Mouse (Mus musculus) stomach, embryonic 15.5 days (tissue): ENCODE measurements around the gene Defa23. TPM values are rescaled to one million over a fixed set of nuclear protein-coding genes. Genes with fewer than 3 reads are reported as not detected.
"Not testable (repeated sequence)": the region's sequence is repeated elsewhere in the genome, so short reads cannot be mapped to it uniquely, and the experiment has no call there.

ENCODE experiments used
- ATAC-seq: fragments of 200-750 bp; cut with Nextera tagmentation; 2 replicates; pipeline ENCODE4 v1.8.0; 2017; ENCODE audit warnings: low read depth, moderate number of reproducible peaks, moderate TSS enrichment; ENCODE audit not compliant: insufficient read depth, low FRiP score
- H3K27ac ChIP-seq: fragments of 300-500 bp; sonication (generic); 2 replicates; pipeline ENCODE4 v1.5.1; 2015; ENCODE audit warnings: mild to moderate bottlenecking, inconsistent platforms
- H3K27me3 ChIP-seq: fragments of 300-500 bp; sonication (generic); replicated peaks from 2 replicates; pipeline ENCODE4 v1.6.1; 2015; ENCODE audit warnings: inconsistent platforms
- H3K36me3 ChIP-seq: fragments of 300-500 bp; sonication (generic); 2 replicates; pipeline ENCODE4 v1.6.1; 2015; ENCODE audit warnings: inconsistent platforms
- H3K4me1 ChIP-seq: fragments of 300-500 bp; sonication (generic); 2 replicates; pipeline ENCODE4 v1.6.1; 2015; ENCODE audit warnings: inconsistent platforms
- H3K4me2 ChIP-seq: fragments of 300-500 bp; sonication (generic); 2 replicates; pipeline ENCODE4 v1.6.1; 2015; ENCODE audit warnings: mild to moderate bottlenecking, inconsistent platforms
- H3K4me3 ChIP-seq: fragments of 300-500 bp; sonication (generic); replicated peaks from 2 replicates; pipeline ENCODE4 v1.5.1; 2015; ENCODE audit warnings: inconsistent platforms
- H3K9ac ChIP-seq: fragments of 300-500 bp; sonication (generic); 2 replicates; pipeline ENCODE4 v1.6.1; 2015; ENCODE audit warnings: inconsistent platforms
- H3K9me3 ChIP-seq: fragments of 300-500 bp; sonication (generic); 2 replicates; pipeline ENCODE4 v1.6.1; 2016; ENCODE audit warnings: inconsistent platforms
- WGBS: fragments of 180-500 bp; shearing (Covaris S2); methylation state at CpG from one replicate; pipeline ENCODE4 v1.1.7; 2015; 5-methylcytosine and 5-hydroxymethylcytosine counted together
- polyA plus RNA-seq: library from polyadenylated mRNA; unstranded; fragments of >200 nt; fragmentation: Nextera tagmentation; extraction: Ambion mirVana; gene quantifications from 2 replicates; pipeline ENCODE4 v1.2.1, GENCODE M21; 2015

Defa23 gene
- polyA plus RNA-seq, result not detected in 2 replicates

DNA sequence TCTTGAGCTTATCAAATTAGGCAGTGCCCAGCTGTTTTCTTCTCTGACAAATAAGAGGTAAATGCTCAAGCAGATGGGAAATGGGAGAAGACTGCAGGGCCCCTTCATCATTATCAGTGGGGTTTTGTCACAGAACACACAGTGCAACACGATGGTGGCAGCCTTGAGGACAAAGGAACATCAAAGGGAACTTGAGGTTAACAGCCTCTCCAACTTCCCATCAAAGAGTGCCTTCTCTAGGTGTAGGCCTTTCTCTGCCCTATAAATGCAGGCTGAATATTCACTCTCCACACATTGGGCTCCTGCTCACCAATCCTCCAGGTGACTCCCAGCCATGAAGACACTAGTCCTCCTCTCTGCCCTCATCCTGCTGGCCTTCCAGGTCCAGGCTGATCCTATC is at the start of gene Defa23:
Gene Defa23 (plus strand): TSS at position 301 of the 400 bp plus-strand sequence.
- not testable (repeated sequence) for H3K27ac ChIP-seq, ATAC-seq, H3K9me3 ChIP-seq, H3K27me3 ChIP-seq, H3K4me3 ChIP-seq, H3K4me1 ChIP-seq, H3K9ac ChIP-seq, H3K36me3 ChIP-seq, H3K4me2 ChIP-seq
- WGBS, result no CpG with 5 or more reads among the region's 1 CpGs

DNA sequence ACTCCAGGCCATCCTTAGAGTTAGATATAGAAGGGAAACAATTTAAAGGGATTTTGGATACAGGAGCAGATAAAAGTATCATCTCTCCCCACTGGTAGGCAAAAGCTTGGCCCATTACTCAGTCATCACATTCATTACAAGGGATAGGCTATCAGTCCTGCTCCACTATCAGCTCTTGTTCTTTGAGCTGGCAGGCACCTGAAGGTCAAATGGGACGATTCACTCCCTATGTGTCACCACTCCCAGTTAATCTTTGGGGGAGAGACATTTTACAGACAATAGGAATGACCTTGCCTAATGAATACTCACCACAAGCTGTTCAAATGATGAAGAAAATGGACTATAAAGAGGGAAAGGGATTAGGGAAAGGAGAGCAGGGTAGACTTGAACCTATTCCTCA is 48.0 kb upstream of the Defa23 start:
- Histone ChIP-seq H3K4me2 (no peak overlapping the region), H3K4me1 (no peaks in the 10 kb centered on the region), H3K9ac (no peak overlapping the region), H3K9me3 (no peaks in the 10 kb centered on the region), H3K36me3 (no peaks in the 10 kb centered on the region), H3K27ac (no peak overlapping the region), H3K4me3 (no peak overlapping the region), H3K27me3 (no peaks in the 10 kb centered on the region)
- WGBS, result 23% methylated on average over 1 of the region's 1 CpGs
- ATAC-seq, result no peak

DNA sequence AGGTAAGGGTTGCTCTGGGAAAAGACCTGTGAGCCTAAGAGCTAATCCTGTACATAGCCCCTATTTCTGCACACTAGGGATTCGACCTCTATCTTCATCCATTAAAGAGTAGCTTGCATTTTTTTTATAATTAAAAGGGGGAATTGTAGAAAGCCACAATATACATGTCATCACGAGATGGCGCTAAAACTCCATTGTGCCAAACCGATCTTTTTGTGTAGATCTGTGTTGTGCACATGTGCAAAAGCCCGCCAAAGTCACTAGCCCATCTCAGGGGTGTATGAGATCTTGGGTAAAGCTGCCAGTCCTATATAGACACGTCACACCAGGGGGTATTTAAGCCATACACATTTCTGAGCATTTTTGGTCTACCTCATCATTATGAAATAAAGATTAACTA is 46.3 kb upstream of the Defa23 start:
- H3K9me3 ChIP-seq, ATAC-seq, H3K4me3 ChIP-seq, H3K9ac ChIP-seq, H3K4me1 ChIP-seq, H3K4me2 ChIP-seq, H3K27ac ChIP-seq, H3K36me3 ChIP-seq, H3K27me3 ChIP-seq: not testable (repeated sequence)
- 47% methylated on average over 6 of the region's 6 CpGs for WGBS

DNA sequence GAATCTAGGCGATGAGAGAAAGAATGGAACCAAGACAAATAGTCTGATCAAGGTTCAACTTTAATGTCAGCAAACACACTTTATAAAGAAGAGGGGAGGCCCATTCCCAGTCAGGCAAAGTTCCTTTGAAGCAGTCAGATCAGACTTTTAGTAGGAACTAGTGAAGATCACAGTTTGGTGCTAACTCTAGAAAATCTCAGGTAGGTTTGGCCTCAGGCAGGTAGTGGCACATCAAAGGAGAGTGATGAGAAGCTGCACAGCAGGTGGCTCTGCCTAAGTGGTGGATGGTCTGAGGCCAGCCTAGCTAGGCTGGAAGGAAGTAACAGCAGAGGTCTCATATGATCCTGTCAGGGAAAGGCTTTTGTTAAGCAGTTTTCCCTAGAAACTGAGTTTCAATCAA is 44.3 kb upstream of the Defa23 start:
- H3K9ac ChIP-seq, H3K27ac ChIP-seq, ATAC-seq, H3K36me3 ChIP-seq, H3K4me3 ChIP-seq, H3K27me3 ChIP-seq, H3K4me2 ChIP-seq, H3K4me1 ChIP-seq, H3K9me3 ChIP-seq: not testable (repeated sequence)
- 50% methylated on average over 1 of the region's 1 CpGs for WGBS

DNA sequence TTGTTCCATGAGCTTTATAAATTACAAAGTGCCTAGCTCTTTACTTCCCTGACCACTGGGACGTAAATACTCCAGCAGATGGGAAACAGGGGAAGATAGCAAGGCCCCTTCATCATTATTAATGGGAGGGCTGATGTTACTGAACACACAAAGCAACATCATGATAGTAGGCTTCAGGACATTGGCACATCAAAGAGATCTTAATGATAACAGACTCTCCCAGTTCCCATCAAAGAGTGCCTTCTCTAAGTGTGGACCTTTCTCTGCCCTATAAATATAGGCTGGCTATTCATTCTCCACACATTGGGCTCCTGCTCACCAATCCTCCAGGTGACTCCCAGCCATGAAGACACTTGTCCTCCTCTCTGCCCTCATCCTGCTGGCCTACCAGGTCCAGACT is 29.6 kb upstream of the Defa23 start, which contains the start of gene Defa21:
Gene Defa21 (plus strand): TSS at position 301 of the 400 bp plus-strand sequence.
- not testable (repeated sequence) for H3K4me1 ChIP-seq, H3K27ac ChIP-seq, H3K36me3 ChIP-seq, H3K9me3 ChIP-seq, H3K27me3 ChIP-seq, H3K4me3 ChIP-seq, H3K4me2 ChIP-seq, ATAC-seq, H3K9ac ChIP-seq
- no CpG with 5 or more reads among the region's 1 CpGs for WGBS

DNA sequence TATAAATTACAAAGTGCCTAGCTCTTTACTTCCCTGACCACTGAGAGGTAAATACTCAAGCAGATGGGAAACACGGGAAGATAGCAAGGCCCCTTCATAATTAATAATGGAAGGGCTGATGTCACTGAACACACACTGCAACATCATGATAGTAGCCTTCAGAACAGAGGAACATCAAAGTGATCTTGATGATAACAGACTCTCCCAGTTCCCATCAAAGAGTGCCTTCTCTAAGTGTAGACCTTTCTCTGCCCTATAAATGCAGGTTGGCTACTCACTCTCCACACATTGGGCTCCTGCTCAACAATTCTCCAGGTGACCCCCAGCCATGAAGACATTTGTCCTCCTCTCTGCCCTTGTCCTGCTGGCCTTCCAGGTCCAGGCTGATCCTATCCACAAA is 9.9 kb downstream of the Defa23 start, which contains the start of gene Defa35:
Gene Defa35 (plus strand): TSS at position 301 of the 400 bp plus-strand sequence.
- not testable (repeated sequence) for H3K36me3 ChIP-seq, H3K27me3 ChIP-seq, H3K27ac ChIP-seq, ATAC-seq, H3K4me2 ChIP-seq, H3K4me1 ChIP-seq, H3K4me3 ChIP-seq, H3K9ac ChIP-seq, H3K9me3 ChIP-seq
- WGBS, result 79% methylated on average over 1 of the region's 1 CpGs

DNA sequence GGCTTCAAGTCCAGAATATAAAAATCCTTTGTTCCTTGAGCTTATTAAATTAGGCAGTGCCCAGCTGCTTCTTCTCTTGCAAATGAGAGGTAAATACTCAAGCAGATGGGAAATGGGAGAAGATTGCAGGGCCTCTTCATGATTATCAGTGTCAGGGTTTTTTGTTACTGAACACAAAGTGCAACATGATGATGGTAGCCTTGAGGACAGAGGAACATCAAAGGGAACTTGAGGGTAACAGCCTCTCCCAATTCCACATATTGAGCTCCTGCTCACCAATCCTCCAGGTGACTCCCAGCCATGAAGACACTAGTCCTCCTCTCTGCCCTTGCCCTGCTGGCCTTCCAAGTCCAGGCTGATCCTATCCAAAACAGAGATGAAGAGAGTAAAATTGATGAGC is 29.3 kb downstream of the Defa23 start, which contains the start of gene Defa25:
Gene Defa25 (plus strand): TSS at position 301 of the 400 bp plus-strand sequence.
- not testable (repeated sequence) for H3K27me3 ChIP-seq, H3K4me1 ChIP-seq, H3K9me3 ChIP-seq, ATAC-seq, H3K36me3 ChIP-seq, H3K27ac ChIP-seq, H3K4me3 ChIP-seq, H3K9ac ChIP-seq, H3K4me2 ChIP-seq

DNA sequence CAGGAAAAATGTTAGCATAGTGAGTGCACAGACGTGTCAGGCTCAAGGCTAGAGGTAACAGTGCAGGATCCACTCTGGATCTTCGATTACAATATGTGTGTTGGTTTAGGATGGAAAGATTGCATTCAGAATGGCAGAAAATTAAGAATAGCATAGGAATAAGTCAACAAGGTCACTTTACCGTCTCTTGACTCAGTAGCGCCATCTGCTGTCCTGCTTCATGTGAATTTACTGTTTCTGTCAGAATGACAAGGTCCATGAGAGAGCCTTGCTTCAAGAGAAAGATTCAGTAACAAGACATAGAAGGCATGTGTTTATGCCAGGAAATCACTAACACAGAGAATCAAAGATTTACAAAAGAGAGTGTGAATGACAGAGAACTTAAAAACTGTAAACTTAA is 38.3 kb downstream of the Defa23 start:
- Histone ChIP-seq H3K36me3 (no peaks in the 10 kb centered on the region), H3K9me3 (no peaks in the 10 kb centered on the region), H3K27ac (no peak overlapping the region), H3K4me1 (no peaks in the 10 kb centered on the region), H3K27me3 (no peaks in the 10 kb centered on the region), H3K4me3 (no peak overlapping the region), H3K4me2 (no peak overlapping the region), H3K9ac (no peak overlapping the region)
- ATAC-seq, result no peak
- whole genome bisulfite sequencing, result 40% methylated on average over 4 of the region's 4 CpGs

DNA sequence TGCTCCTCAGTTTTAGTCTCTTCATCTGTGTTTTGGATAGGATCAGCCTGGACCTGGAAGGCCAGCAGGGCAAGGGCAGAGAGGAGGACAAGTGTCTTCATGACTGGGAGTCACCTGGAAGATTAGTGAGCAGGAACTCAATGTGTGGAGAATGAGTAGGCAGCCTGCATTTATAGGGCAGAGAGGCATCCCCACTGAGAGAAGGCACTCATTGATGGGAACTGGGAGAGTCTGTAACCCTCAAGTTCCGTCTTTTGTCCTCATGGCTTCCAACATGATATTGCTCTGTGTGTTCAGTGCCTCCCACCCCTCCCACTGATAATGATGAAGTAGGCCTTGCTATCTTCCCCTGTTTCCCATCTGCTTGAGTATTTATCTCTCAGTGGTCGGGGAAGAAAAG is 41.1 kb downstream of the Defa23 start, which contains the start of gene Gm14851:
Gene Gm14851 (minus strand): TSS at position 101 of the 400 bp plus-strand sequence.
- not testable (repeated sequence) for H3K9ac ChIP-seq, H3K4me1 ChIP-seq, H3K9me3 ChIP-seq, H3K36me3 ChIP-seq, H3K4me3 ChIP-seq, H3K27me3 ChIP-seq, ATAC-seq, H3K27ac ChIP-seq, H3K4me2 ChIP-seq
- WGBS, result 100% methylated on average over 1 of the region's 2 CpGs

Other genes starting within 250 kb of the Defa23 start
- not detected in 2 replicates for gene Defb33, start 162.4 kb upstream of the Defa23 start, polyA plus RNA-seq
- not detected in 2 replicates for gene Gm15056, start 152.4 kb upstream of the Defa23 start, polyA plus RNA-seq
- not detected in 2 replicates for gene Gm6040, start 133.0 kb upstream of the Defa23 start, polyA plus RNA-seq
- not detected in 2 replicates for gene AY761185, start 110.3 kb upstream of the Defa23 start, polyA plus RNA-seq
- not detected in 2 replicates for gene Defa21, start 29.5 kb upstream of the Defa23 start, polyA plus RNA-seq
- gene Defa35, start 10.0 kb downstream of the Defa23 start, polyA plus RNA-seq, result not detected in 2 replicates
- not detected in 2 replicates for gene Defa25, start 29.4 kb downstream of the Defa23 start, polyA plus RNA-seq
- gene Gm14851, start 41.0 kb downstream of the Defa23 start, polyA plus RNA-seq, result 0.63 TPM in 1 of 2 replicates, not detected in the other
- gene Defa30, start 79.6 kb downstream of the Defa23 start, polyA plus RNA-seq, result not detected in 2 replicates
- 0.78 TPM in 1 of 2 replicates, not detected in the other for gene Defa22, start 107.2 kb downstream of the Defa23 start, polyA plus RNA-seq
- gene Defa31, start 136.6 kb downstream of the Defa23 start, polyA plus RNA-seq, result not detected in 2 replicates
- gene Gm15293, start 146.5 kb downstream of the Defa23 start, polyA plus RNA-seq, result not detected in 2 replicates
- not detected in 2 replicates for gene Gm15292, start 194.7 kb downstream of the Defa23 start, polyA plus RNA-seq